Mouse (Mus musculus) thymus, adult 2 months (tissue): Measurements from ENCODE around the gene Gadd45b.

ENCODE experiments used
- CTCF ChIP-seq: fragments of 200-500 bp; IDR thresholded peaks from 2 replicates; pipeline ENCODE4 v1.5.1; 2012; ENCODE audit warnings: mild to moderate bottlenecking, control low read depth, low read length, moderate library complexity, borderline replicate concordance; ENCODE audit not compliant: control insufficient read depth, poor library complexity, insufficient read depth; ENCODE audit errors: extremely low read depth
- POLR2A ChIP-seq: fragments of 200-500 bp; IDR thresholded peaks from 2 replicates; pipeline ENCODE4 v1.6.1; 2012; ENCODE audit warnings: mild to moderate bottlenecking, low read length, control low read depth, moderate library complexity; ENCODE audit not compliant: control insufficient read depth, poor library complexity, insufficient read depth; ENCODE audit errors: extremely low read depth

GRCm38 (mm10) chr10:80935698-80936097, 5.8 kb downstream of the Gadd45b start:
- TF ChIP-seq CTCF, result no peak
- no peak for TF ChIP-seq POLR2A
